Mouse (Mus musculus) myocyte (in vitro differentiated cells): ENCODE measurements at regions not wholly inside any gene's neighbourhood (a gene's known extent, or its start where the extent isn't known, plus 50 kb on each side); places are given as distances from the start of the nearest gene placed in this dataset.

ENCODE experiments used
- H3K27me3 ChIP-seq: one replicate; pipeline ENCODE4 v1.6.1; 2011; ENCODE audit not compliant: control insufficient read depth, insufficient read depth, insufficient read length
- H3K36me3 ChIP-seq: one replicate; pipeline ENCODE4 v1.6.1; 2011; ENCODE audit not compliant: control insufficient read depth, insufficient read depth
- H3K4me2 ChIP-seq: one replicate; pipeline ENCODE4 v1.6.1; 2011; ENCODE audit warnings: low read depth, control low read depth
- H3K4me3 ChIP-seq: one replicate; pipeline ENCODE4 v1.5.1; 2011; ENCODE audit warnings: mild to moderate bottlenecking, control low read depth, moderate library complexity
- H3K79me2 ChIP-seq: one replicate; pipeline ENCODE4 v1.6.1; 2011; ENCODE audit not compliant: control insufficient read depth, insufficient read depth
- H3ac ChIP-seq: one replicate; pipeline ENCODE4 v1.6.1; 2011; ENCODE audit not compliant: control insufficient read depth, insufficient read length
- CEBPB ChIP-seq: IDR thresholded peaks from 2 replicates; pipeline ENCODE4 v1.6.1; 2011; ENCODE audit warnings: mild to moderate bottlenecking, moderate library complexity; ENCODE audit not compliant: poor library complexity, insufficient read depth, severe bottlenecking
- E2F4 ChIP-seq: IDR thresholded peaks from one replicate; pipeline ENCODE4 v1.6.1; 2011; ENCODE audit warnings: mild to moderate bottlenecking, control low read depth, moderate library complexity; ENCODE audit not compliant: insufficient read depth
- MAX ChIP-seq: IDR thresholded peaks from one replicate; pipeline ENCODE4 v1.6.1; 2011; ENCODE audit warnings: low read depth, mild to moderate bottlenecking, control low read depth
- MYOD1 ChIP-seq, 3 experiments: IDR thresholded peaks; one replicate each; pipeline ENCODE4 v1.6.1; 2011; ENCODE audit warnings: control low read depth in 2 of 3, low read depth in 2 of 3, mild to moderate bottlenecking in 2 of 3, moderate library complexity in 1 of 3; ENCODE audit not compliant: insufficient read length in 2 of 3, control insufficient read depth in 1 of 3
- MYOG ChIP-seq, 3 experiments: IDR thresholded peaks; one replicate each; pipeline ENCODE4 v1.6.1; 2011; ENCODE audit warnings: control low read depth in 2 of 3, low read depth in 2 of 3, mild to moderate bottlenecking in 2 of 3; ENCODE audit not compliant: insufficient read length in 2 of 3, control insufficient read depth in 1 of 3, insufficient read depth in 1 of 3
- POLR2A ChIP-seq: IDR thresholded peaks from one replicate; pipeline ENCODE4 v1.6.1; 2011; ENCODE audit warnings: low read depth, mild to moderate bottlenecking, control low read depth, moderate library complexity; ENCODE audit not compliant: insufficient read length
- POLR2AphosphoS2 ChIP-seq: IDR thresholded peaks from one replicate; pipeline ENCODE4 v1.6.1; 2011; ENCODE audit warnings: low read depth, control low read depth; ENCODE audit not compliant: insufficient read length
- REST ChIP-seq: IDR thresholded peaks from one replicate; pipeline ENCODE4 v1.6.1; 2011; ENCODE audit warnings: mild to moderate bottlenecking, control low read depth, moderate library complexity; ENCODE audit not compliant: insufficient read depth, insufficient read length
- SRF ChIP-seq: IDR thresholded peaks from one replicate; pipeline ENCODE4 v1.6.1; 2011; ENCODE audit warnings: low read depth; ENCODE audit not compliant: control insufficient read depth, insufficient read length
- TCF12 ChIP-seq: IDR thresholded peaks from one replicate; pipeline ENCODE4 v1.6.1; 2011; ENCODE audit warnings: mild to moderate bottlenecking, control low read depth; ENCODE audit not compliant: poor library complexity, insufficient read depth, severe bottlenecking
- TCF3 ChIP-seq: IDR thresholded peaks from one replicate; pipeline ENCODE4 v1.6.1; 2011; ENCODE audit warnings: low read depth, control low read depth; ENCODE audit not compliant: insufficient read length
- USF1 ChIP-seq: IDR thresholded peaks from one replicate; pipeline ENCODE4 v1.6.1; 2011; ENCODE audit warnings: low read depth, mild to moderate bottlenecking, control low read depth, moderate library complexity

DNA sequence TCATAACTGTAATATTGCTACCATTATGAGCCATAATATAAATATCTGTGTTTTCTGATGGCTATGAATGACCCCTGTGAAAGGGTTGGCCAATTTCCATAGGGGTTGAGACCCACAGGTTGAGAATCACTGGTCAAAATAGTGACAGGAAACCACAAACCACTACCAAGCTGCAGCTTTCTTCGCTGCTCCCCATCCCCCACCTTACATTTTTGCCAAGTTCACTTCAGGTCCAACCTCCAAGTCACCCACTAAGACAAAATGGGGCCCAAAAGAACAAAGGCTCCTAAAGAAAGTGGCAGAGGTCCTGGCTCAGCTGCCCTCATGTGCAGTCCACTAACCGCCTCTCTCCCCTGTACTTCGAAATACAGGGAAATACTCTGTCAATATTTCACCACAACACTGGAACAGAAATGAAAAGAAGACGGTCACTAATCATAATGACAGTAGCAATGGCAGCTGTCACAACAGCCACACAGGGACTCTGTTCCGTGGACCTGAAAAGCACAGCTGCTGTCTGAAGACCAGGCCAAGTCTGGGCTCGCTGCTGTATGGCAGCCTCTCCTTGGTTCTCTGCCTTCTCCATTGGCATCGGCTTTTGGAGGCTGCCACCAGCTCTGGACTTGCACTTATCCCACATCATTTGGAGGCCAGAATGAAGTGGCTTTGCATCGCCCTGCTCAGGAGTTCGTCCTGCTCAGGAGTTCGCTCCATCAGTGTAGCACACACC lies 257.3 kb upstream of the Kdm8 start:
- Histone ChIP-seq H3K4me3 (no peak overlapping the region), H3K27me3 (no peaks in the 10 kb centered on the region), H3K79me2 (no peaks in the 10 kb centered on the region), H3K36me3 (no peaks in the 10 kb centered on the region), H3K4me2 (no peak overlapping the region), H3ac (no peak overlapping the region)
- TF ChIP-seq TCF3 (no peak), MYOG (IDR thresholded peaks at IDR 0.05; ENCODE audit: control insufficient read depth in 1 of 3, insufficient read depth in 1 of 3, insufficient read length in 2 of 3, low read depth in 2 of 3) (no peak), USF1 (no peak), CEBPB (no peak), POLR2A (no peak)

DNA sequence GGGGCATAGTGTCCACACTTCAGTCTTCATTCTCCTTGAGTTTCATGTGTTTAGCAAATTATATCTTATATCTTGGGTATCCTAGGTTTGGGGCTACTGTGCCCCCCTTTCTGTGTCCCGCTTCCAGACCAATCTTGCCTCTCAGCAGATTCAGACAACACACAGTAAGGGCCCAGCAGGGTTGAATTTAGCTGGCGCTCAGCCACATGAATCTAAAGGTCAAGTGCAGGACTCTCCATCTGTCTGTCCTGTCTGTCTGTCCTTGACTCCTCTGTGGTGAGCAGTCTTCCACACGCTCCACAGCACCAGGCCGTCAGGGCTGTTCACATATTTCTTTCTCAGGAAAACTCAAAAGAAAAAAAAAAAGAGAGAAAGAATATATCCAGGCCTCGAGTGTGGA lies 255.5 kb upstream of the Kdm8 start:
- Histone ChIP-seq H3K79me2 (no peaks in the 10 kb centered on the region), H3K4me2 (no peak overlapping the region), H3K4me3 (no peak overlapping the region), H3ac (no peak overlapping the region), H3K36me3 (no peaks in the 10 kb centered on the region), H3K27me3 (no peaks in the 10 kb centered on the region)
- no peak for TF ChIP-seq CEBPB
- no peak for TF ChIP-seq MYOG (IDR thresholded peaks at IDR 0.05; ENCODE audit: control insufficient read depth in 1 of 3, insufficient read depth in 1 of 3, insufficient read length in 2 of 3, low read depth in 2 of 3)

DNA sequence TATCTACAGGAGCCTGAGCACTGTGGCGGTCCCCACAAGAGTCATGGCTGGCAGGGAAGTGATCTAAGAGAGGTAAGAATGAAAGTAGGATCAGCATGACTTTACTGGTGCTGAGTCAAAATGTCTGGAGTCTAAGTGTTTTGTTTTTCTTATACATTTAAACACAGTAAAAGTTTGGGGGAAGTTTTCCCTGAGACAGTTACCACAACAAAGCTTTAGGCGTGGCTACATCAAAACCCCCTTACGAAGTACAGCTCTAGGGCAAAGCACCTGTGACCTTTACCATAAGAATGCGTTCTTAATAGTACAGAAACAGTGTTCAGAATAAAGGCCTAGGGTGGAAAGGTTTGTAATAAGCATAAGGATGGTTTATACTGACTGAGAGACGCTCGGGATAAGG lies 254.4 kb upstream of the Kdm8 start:
- Histone ChIP-seq H3K27me3 (no peaks in the 10 kb centered on the region), H3ac (no peak overlapping the region), H3K36me3 (no peaks in the 10 kb centered on the region), H3K4me3 (no peak overlapping the region), H3K4me2 (no peak overlapping the region), H3K79me2 (no peaks in the 10 kb centered on the region)
- TF ChIP-seq MYOG (IDR thresholded peaks at IDR 0.05; ENCODE audit: control insufficient read depth in 1 of 3, insufficient read depth in 1 of 3, insufficient read length in 2 of 3, low read depth in 2 of 3): no peak
- no peak for TF ChIP-seq TCF12
- no peak for TF ChIP-seq MYOD1 (IDR thresholded peaks at IDR 0.05; ENCODE audit: control insufficient read depth in 1 of 3, insufficient read length in 2 of 3, low read depth in 2 of 3)
- TF ChIP-seq CEBPB: no peak
- TF ChIP-seq USF1: no peak
- TF ChIP-seq MAX: no peak
- TF ChIP-seq E2F4: no peak
- no peak for TF ChIP-seq POLR2AphosphoS2

DNA sequence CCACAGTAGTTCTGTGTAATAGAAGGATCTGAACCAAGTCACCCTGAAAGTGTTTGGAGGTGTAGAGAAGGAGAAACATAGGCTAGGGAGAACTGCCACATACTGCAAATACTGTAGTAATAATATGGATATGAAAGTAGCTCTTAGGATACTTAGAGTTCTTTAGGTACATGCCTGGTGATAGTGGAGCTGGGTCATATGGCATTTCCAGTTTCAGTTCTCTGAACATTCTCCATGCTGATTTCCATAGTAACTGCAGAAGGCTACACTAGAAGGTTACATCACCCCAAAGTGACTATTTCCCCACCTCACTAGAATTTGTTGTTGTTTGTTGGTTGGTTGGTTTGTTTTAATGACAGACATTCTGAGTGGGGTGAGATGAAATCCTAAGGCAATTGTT lies 253.2 kb upstream of the Kdm8 start:
- H3K27me3 ChIP-seq: no peaks in the 10 kb centered on the region
- no peak for TF ChIP-seq USF1
- TF ChIP-seq TCF3: no peak
- TF ChIP-seq CEBPB: no peak
- TF ChIP-seq MYOG (IDR thresholded peaks at IDR 0.05; ENCODE audit: control insufficient read depth in 1 of 3, insufficient read depth in 1 of 3, insufficient read length in 2 of 3, low read depth in 2 of 3): no peak
- TF ChIP-seq E2F4: no peak
- no peak for TF ChIP-seq MAX
- no peak for TF ChIP-seq POLR2AphosphoS2
- no peak for TF ChIP-seq TCF12
- no peak for TF ChIP-seq SRF
- no peak for TF ChIP-seq POLR2A
- no peak for TF ChIP-seq REST
- TF ChIP-seq MYOD1 (IDR thresholded peaks at IDR 0.05; ENCODE audit: control insufficient read depth in 1 of 3, insufficient read length in 2 of 3, low read depth in 2 of 3): no peak
- no peak overlapping the region for H3K4me2 ChIP-seq
- H3ac ChIP-seq: no peak overlapping the region
- H3K4me3 ChIP-seq: no peak overlapping the region
- H3K36me3 ChIP-seq: no peaks in the 10 kb centered on the region
- no peaks in the 10 kb centered on the region for H3K79me2 ChIP-seq

DNA sequence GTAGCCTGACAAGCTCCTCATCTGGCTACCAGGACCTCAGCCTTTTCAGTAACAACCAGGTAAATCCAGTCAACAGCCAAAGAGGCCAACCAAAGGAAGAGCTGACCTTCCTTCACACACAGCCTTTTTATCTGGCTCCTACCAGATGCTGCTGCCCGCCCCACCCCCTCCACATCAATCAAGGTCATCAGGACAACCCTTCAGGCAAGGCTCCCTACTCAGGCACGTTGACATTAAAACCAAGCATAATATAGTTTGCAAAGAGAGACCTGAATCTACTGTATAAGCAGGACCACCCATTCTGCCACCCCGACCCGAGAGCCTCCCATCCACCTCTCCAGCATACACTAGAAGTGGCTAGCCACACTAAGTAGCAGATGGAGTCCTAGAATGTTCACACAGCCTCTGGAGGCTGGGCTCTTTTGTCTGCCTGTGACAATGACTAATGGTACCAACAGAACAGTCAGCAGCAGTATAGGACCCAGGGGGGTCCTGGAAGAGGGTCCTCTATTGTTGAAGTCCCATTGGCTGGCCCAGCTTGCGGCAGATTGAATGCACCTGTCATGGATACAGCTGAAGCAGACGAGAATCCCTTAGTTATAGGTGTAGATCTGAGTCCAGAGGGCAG lies 233.0 kb upstream of the Kdm8 start:
- no peak overlapping the region for H3ac ChIP-seq
- no peaks in the 10 kb centered on the region for H3K27me3 ChIP-seq
- H3K79me2 ChIP-seq: no peaks in the 10 kb centered on the region
- H3K4me2 ChIP-seq: no peak overlapping the region
- no peaks in the 10 kb centered on the region for H3K36me3 ChIP-seq
- TF ChIP-seq MYOD1 (IDR thresholded peaks at IDR 0.05; ENCODE audit: control insufficient read depth in 1 of 3, insufficient read length in 2 of 3, low read depth in 2 of 3): no peak
- no peak for TF ChIP-seq POLR2AphosphoS2
- TF ChIP-seq CEBPB: no peak
- no peak for TF ChIP-seq REST
- TF ChIP-seq POLR2A: no peak
- no peak for TF ChIP-seq TCF12
- TF ChIP-seq E2F4: no peak
- TF ChIP-seq MAX: no peak
- no peak overlapping the region for H3K4me3 ChIP-seq
